Mouse (Mus musculus): ENCODE measurements around the gene S100pbp.

S100pbp gene

DNA sequence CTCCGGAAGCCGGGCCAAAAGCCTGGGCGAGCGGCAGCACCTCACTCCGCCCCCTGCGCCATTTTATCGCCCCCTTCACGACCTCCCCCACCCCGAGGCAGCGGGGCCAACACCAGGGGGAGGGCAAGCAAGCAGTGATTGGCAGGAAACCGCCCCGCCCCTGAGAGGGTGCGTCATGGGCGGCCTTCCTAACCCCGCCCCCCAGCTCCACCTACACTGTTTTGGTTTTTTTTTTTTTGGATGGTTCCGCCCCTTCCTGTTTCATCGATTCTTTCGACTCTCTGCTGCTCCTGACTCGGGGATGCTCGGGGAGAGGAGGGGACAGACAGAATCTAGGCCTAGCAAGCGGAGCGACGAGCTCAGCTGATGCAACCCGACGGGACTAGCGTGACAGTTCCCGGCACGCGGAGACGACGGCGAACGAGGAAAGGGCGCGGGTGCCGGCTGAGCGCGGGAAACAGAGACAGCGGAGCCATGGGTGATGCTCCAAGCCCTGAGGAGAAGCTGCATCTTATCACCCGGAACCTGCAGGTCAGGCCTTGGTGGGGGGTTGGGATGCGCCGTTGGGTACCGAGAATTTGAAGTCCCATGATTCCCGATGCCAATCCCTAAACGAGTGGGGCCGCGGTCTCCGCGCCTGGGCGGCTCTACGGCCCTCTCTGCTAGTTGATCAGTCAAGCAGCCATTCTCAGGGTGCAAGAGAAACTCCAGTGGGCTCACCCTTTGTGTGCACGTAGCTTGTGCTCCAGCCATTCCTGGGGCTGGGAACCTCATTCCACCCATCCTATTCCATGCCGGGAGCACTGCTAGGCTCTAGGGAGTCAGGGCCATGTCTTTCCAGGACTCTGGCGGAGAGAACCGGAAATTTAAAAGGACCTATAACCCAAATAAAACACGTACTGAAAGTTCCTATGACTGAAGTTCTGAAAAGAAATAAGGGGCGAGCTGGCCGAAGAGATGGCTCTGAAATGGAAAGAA lies at the start of gene S100pbp, which contains the start of gene Yars:
Gene S100pbp, minus strand, starts transcription at position 186 of the 978 bp plus-strand sequence.
Gene Yars, plus strand, starts transcription at position 219 of the 978 bp plus-strand sequence.
- DNase-seq (ENCODE audit: extremely low read depth, low read depth), result peak; percentile 97

DNA sequence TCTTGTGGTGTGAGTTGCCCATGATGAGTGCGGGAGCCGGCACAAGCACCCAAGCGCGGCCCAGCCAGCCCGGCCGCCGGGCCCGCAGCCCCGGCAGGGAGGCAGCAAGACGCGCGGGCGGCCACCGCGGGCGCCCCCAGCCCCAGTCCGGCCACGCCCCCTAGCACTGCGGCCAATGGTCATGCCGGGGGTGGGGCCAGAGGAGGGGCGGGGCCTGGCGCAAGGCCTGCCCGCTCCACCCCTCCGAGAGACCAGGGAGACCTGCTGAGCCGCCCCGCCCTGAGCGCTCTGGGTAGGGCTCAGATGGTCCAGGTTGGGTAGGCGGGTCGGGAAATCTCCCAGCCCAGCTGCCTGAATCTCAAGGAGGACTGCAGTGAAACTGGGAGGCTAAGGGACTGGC lies 49.5 kb upstream of the S100pbp start:
- no peak for DNase-seq (ENCODE audit: extremely low read depth, low read depth)

DNA sequence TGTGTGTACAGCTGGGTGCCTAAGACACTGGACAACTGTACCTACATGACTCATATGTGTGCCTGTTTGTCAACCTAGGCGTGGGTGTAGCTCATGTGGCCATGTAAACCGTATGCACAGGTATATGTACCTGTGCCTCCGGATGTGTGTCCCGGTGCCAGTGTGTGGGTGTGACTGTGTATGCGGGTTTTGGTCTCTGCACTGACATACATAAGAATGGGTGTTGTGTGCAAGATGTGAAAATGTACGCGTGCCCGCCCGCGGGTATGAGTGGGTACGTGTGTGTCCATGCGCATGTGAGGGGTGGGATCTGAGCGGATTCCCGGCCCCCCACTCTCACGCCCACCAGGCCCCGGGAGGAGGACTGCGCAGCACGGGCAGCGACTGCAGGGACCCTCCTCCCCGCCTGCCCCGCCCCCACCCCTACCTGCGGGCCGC lies 49.1 kb upstream of the S100pbp start:
- DNase-seq (ENCODE audit: extremely low read depth, low read depth), result no peak

DNA sequence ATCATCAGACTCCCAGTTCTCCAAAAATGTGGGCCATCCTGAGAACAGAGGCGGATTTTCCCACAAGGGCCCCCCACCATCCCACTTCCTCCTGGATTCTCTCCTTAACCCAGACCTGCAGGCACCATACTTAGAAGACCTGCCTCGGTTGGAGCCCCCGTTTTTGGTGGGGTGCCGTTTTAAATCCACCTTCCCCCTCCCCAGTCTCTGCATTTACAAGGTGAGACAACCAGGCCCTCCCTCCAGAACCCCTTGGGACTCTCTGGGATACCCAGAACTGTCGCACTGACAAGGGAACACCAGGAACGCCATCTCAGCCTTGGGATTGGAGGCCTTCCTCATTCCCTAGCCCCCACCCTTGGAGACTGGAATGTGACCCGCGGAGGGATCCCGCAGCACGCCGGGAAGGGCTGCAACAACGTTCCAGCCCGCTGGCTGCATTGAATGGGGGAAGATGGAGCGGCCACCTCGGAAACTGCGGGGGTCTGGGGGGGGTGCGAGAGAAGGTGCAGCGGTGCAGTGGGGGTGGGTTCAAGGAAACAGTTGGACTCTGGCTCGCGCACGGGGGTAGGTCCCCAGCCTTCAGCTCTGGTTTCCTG lies 48.4 kb upstream of the S100pbp start:
- no peak for DNase-seq (ENCODE audit: extremely low read depth, low read depth)

DNA sequence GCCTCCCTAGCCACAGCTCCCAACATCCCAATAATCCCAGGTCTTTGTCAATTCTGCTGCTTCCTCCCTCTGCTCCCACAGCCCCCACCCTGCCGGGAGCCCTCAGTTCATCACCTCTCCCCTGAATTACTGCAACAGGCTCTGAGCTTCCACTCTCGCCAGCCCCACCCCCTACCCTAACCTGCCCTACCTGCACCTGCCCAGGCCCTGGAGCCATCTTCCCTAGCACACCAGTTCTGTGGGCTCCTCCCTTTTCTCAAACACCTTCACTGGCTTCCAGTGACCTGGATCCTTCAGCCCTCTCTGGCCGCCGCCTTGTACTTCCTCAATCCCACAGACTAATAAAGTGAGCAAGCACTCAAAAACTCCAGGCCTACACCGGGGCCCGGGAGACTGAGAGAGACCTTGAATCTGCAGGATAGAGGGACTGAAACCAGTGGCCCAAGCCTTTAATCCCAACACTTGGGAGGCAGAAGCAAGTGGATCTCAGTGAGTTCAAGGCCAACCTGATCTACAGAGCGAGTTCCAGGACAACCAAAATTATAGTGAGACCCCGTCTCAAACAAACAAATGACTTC lies 46.8 kb upstream of the S100pbp start:
- no peak for DNase-seq (ENCODE audit: extremely low read depth, low read depth)

DNA sequence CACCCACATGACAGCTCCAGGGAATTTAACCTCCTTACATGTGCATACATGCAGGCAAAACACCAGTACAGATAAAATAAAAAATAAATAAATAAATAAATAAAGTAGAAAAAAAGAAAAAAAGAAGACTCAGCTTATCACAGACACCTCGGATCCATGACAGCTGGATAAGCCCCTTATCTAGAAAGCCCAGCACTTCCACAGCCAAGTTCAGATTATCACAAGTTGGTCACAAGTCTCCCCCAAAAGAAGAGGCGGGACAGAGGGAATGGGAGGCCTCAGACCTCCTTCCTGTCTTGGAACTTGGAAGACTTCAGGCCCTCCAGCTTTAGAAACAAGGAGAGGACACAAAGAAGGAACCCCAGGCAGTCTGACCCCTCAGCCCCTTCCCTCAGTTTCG lies 45.6 kb upstream of the S100pbp start:
- DNase-seq (ENCODE audit: extremely low read depth, low read depth), result peak; percentile 56

DNA sequence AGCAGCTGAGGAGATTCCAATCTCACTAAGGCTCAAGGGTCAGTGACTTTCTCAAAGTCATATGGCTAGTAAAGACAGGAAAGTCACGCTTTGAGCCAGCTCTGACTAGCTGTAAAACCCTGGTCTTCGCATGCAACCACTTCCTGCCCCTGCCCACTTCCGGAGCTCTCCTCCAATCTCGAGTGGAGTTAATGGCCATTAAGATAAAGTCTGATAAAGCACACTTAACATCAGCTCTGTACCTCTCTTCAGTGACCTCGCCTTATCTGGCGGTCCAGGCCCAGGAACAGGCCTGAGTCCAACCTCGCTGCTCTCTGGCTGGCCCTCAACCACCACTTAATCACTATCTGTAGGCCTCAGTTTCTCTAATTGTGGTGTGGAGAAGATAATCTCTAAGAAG lies 45.0 kb upstream of the S100pbp start:
- DNase-seq (ENCODE audit: extremely low read depth, low read depth), result peak; percentile 59

DNA sequence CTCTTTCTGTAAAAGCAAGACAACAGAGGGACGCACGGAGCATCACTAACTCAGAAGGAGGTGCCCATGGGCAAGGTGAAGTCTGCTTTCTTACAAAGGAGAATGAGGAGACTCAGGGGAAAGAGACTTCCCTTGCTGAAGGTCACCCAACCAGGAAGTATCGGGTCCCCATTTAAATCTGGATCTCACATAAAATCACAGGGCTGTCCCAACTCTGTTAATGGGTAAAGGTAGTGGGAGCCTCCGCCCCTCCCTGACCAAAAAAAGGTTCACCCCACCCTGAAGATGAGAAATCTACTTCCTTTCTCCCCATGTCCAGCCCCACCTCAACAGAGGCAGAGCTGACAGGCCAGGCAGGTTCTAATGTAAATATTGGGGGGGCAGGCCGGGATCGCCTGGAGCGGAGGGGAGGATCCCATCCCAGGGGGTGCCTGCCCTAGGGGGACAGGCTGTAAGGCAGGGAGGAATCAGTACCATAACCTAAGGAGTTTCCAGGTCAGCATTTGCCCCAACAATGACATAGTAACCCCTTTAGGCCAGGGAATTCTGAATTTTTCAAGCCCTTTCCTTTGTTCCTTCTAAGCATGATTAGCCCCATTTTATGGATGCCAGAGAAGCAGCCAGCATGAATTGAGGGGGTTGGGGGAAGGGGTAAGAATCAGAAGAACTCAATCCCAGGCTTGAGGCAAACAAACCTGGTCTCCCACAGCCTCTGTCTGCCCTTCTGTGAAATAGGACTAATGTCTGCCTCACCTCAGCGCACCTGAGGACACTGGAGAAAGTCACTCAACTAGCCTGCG lies 43.2 kb upstream of the S100pbp start:
- DNase-seq (ENCODE audit: extremely low read depth, low read depth), result no peak

DNA sequence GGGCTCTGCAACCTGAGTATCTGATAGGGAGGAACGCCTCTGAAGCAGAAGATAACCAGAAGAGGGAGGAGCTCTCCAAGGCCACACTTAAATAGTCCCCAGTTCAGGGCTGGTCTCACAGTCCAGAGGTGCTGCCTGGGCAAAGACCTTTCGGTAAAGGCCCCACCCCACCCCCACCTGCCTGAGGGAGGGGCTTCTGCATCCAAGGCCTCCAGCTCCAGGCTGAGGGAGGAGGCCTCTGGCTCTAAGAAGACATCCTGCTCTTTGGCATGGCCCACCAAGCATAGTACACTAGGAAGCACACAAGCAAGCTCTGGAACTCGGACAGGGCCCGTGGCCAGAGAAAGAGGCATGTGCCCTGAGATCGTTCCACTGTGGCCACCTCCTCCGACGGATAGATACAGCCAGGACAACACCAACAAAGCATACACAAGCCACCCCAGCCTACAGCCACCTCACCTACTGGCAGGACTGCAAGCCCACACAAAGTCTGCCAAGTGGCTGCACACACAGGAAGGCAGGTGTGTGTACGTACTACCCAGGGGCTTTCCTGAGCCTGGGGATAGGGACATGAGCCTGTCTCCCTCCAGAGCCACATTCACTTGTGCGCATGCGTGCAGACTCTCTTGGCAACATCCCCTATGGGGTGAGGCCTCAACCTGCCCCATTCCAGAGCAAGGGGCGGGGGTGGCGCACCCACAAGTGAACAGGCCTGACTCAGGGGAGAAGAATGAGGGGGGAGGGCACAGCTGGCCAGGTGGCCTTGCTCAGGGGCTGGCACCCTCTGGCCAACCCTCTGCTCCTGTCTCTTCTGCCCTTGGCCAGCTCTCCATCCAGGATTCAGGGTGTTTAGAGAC lies 42.3 kb upstream of the S100pbp start:
- no peak for DNase-seq (ENCODE audit: extremely low read depth, low read depth)

DNA sequence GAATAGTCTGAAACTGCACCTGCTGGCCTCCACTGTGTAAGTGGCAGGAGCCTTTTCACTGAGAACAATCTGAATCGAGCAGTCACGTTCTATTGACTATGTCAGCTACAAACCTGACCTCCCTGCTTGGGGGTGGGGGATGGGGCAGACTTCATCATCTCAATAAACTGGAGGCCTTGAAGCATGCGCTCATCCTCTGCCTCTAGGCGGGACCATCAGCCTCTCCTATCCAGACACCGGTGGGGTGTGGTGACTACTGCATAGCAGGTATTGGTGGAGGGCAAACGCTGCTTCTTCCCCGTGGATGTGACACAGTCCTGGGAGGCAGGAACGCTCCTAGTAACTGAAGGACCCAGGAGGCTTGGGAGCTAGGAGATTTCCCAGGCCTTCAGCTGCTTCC lies 41.4 kb upstream of the S100pbp start:
- DNase-seq (ENCODE audit: extremely low read depth, low read depth), result no peak

DNA sequence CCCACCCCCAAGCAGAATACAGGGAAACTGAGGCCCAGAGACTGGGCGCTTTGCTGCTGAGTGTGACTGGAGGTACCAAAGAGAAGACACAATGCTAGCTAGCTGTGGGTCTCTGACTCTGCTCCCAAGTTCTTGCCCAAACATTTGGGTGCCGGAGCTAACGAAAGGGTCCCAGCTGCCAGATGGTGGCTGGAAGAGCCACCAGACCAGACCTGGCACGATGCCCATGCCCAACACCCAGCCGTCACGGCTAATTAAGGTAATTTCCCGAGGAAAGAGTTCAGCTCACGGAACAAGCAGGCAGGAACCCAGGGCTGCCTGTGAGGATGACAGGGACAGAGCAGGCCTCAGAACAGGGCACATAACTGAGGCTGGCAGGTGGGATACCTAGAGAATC lies 38.5 kb upstream of the S100pbp start:
- no peak for DNase-seq (ENCODE audit: extremely low read depth, low read depth)

DNA sequence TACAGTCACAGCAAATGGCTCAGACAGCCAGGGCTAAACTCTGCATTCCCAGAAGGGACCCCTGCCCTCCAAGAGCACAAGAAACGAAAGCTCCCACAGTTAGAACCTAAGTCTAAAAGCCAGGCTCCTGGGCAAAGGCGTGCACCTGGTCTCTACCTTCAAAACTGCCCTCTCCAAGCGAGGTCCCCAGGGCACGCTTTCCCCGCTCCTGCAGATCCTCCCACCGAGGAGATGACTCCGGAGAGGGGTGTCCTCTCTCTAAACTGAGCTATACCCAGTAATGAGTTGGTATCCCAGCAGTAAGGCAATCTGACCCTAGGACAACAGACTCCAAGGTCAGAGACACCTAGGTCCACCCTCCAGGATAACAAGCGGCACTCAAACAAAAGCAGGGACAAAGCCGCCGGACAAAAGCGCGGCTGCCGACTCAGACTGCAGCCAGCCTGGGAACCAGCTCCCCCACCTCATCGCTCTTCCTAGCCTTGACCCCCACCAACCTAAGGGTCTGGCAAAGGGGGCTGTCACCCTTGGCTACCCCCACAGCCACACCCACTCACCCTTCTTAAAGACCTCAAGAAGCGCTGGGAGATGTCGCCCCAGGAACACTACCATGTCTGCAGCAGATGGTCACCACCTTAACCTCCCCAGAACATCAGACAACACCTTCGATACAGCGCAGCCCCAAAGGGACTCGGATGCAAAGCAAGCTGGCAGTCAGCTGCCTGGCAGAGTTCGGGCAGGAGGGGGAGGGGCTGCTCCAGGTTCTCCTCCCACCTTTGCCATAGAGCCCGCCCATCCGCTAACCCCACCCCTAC lies 37.9 kb upstream of the S100pbp start:
- no peak for DNase-seq (ENCODE audit: extremely low read depth, low read depth)

DNA sequence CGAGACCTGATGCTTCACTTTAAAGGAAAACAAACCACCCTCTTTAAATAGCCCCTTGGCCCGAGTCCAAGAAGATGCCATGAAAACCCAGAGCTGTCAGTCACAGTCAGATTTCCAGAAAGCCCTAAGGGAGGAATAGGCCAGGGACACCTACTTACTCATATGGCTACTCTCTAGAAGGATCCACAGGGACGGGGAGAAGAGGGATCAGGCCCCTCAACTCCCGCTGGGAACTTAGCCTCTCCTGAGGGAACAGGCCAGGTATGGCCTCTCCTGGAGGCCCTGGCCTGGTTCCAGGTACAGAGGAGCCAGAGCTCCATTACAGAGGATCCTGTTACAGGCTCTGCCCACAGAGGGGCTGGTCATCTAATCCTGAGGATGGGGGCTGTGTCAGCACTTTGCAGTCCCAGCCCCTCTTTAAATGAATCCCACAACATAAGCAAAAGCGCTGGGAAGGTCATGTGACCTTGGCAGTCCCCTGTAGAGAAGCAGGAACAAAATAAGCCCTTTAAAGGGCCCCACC lies 37.0 kb upstream of the S100pbp start:
- no peak for DNase-seq (ENCODE audit: extremely low read depth, low read depth)

DNA sequence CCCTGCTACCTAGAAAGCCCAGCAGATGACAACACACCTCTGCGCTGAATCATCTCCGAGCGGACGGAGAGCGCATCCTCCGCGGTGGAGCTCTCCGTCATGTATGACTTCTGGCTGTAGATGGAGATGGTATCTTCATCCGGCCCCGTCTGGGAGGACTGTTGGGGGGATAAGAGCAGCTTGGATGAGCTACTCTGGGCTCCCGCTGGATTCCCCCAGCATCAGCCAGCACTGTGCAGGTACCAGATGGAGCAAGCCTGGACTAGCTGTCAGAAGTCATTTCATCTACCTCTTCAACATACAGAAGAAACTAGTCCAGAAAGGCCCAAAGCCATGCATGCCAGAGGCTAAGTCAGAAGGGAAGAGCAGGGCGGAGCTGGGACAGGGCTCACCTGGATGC lies 35.8 kb upstream of the S100pbp start:
- DNase-seq (ENCODE audit: extremely low read depth, low read depth), result no peak

DNA sequence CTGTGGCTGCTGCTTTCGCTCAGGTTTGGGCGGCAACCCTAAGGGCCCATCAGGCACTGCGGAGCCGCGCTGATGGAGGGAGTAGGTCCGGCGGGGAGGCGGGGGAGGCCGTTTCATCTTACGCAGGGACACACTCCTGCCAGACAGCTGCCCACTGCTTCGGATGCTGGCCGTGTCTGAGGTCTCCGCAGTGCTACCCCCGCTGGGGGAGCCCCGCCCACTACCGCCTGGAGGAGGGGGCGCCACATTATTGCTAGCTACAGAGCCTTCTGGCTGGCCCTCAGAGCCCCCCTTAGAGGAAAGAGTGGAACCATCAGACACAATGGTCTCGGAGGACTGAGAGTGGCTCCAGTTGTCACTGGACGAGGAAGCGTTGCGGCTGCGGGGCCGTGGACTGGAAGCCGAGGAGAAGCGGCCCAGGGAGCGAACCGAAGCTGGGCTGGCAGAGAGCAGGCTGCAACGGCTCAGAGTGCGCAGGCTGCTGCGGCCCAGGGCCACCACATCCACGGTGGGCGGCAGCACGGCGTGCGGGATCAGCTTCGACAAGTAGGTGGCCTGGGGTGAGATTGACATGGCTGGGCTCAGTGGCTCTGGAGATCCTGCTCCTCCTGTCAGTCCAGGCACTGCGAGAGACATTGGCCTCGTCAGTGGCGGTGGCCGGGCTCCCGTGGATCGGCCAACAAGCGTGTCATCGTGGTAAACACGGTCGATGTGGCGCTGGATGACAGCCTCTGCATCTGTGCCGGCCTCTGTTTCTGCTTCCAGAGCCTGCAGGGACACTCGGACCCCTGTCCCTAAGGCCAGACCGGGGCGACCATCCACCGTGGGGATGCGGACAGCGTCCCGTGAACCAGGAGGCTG lies 34.1 kb upstream of the S100pbp start:
- DNase-seq (ENCODE audit: extremely low read depth, low read depth), result no peak

DNA sequence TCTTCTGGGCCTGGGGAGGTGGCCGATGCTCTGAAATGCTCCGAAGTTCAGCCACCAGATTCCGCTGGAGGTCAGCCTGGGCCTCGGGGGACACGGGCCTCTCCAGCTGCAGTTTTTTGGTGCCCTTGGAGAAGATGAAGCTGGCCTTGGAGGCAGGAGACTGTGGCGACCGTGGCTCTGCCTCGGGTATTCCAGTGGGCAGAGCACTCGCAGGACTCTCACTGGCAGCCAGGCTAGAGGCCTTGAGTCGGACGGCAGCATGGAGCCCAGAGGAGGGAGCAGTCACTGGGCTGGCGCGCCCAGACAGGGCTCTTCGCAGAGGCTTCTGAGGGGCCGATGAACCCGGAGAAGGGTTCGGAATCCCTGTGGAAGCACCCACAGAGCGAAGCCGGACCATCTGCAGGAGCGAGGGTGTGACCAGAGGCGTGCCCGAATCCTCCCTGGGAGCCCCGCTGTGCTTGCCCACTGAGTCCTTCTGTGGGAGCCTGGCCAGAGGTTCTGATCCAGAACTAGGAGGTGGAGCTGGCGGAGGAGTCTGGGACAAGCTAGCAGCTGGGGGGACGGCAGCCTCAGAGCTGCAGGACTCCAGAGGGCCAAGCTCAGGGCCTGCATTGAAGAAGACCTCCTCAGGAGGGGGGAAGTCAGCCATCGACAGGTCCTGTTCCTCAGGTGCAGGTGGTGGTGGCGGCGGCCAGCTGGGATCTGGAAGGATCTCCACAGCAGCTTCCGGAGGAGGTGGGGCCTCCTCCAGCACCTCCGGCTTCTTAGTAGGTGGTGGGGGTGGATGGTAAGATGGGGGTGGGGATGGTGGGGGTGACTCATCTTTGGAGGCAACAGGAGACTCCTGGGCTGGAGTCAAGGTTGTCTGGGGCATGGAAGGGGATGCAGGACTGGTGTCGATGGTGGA lies 32.7 kb upstream of the S100pbp start:
- no peak for DNase-seq (ENCODE audit: extremely low read depth, low read depth)
